Mouse (Mus musculus): ENCODE data around the gene Hist2h4.

The Hist2h4 gene

DNA sequence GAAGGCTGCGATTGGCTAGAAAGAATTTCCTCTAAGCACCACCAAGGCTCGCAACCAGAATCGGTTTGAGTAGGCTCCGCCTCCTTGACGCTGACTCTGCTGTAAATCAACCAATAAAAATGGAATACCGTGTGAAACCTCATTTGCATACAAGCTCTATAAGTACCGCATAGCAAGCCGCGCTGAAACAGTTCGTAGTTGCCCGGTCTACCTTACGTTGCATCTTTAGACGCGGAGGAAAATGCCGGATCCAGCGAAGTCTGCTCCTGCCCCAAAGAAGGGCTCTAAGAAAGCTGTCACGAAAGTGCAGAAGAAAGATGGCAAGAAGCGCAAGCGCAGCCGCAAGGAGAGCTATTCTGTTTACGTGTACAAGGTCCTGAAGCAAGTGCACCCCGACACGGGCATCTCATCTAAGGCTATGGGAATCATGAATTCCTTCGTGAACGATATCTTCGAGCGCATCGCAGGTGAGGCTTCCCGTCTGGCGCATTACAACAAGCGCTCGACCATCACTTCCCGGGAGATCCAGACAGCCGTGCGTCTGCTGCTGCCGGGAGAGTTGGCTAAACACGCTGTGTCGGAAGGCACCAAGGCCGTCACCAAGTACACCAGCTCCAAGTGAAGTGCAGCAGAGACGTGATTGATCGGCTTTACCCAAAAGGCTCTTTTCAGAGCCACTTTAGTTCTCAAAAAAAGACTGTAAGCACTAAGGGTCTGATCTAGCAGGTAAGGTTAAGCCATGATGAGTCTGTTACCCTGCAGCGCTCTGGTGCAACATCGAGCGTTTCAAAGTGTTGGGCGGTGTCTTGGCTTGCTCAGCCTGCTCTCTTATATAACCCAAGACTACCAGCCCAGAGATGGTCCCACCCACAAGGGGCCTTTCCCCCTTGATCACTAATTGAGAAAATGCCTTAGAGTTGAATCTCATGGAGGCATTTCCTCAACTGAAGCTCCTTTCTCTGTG is 6.7 kb upstream of the Hist2h4 start, which contains the start of gene Hist2h2bb:
TSS of gene Hist2h2bb (plus strand) at position 242 of the 964 bp plus-strand sequence.
- DNase-seq (ENCODE audit: extremely low spot score, low spot score): peak; percentile 92

DNA sequence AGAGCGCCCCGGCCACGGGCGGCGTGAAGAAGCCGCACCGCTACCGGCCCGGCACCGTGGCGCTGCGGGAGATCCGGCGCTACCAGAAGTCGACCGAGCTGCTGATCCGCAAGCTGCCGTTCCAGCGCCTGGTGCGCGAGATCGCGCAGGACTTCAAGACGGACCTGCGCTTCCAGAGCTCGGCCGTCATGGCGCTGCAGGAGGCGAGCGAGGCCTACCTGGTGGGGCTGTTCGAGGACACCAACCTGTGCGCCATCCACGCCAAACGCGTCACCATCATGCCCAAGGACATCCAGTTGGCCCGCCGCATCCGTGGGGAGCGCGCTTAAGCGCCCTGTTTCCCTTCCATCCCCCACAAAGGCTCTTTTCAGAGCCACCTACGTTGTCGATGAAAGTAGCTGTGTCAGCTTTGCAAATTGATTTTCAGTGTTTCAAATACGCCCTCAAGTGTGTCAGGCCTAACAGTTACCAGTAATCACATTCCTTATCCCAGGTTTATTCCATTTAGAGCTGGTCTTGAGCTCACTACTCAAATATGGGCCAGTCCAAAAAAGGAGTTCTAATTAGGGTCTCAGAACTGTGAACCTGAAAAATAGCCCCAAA is 5.8 kb upstream of the Hist2h4 start:
- peak; percentile 60 for DNase-seq (ENCODE audit: extremely low spot score, low spot score)

DNA sequence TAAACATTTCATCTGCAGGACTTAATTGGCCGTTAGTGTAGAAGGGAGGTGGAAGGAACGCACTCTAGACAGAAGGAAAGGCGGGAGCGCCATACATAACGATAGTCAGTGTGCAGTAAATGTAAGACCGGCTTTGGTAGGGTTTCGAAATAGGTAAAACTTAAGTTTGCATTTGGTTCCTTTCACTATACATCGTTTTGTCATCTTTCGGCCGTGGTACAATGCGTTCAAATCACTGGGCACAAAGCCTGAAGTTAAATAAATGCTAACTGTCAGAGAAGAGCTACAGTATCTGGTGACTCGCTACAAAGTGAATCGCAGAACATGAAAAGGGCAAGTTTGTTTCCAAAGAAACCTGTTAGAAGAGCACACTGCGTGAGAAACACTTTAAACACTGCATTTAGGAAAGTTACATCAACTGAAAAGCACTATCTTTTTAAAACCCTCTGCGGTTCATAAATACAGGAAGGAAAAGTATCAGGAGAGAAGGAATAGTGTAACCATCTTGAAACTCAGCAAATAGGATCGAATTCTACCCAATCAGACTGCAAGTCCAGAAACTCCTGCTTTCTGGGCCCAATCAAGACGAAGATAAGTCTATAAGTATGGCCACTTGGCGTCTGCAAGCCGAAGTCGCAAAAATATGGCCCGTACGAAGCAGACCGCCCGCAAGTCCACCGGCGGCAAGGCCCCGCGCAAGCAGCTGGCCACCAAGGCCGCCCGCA is 5.1 kb upstream of the Hist2h4 start, which contains the start of gene Hist2h3b:
TSS of gene Hist2h3b (plus strand) at position 604 of the 725 bp plus-strand sequence.
- peak; percentile 79 for DNase-seq (ENCODE audit: extremely low spot score, low spot score)

DNA sequence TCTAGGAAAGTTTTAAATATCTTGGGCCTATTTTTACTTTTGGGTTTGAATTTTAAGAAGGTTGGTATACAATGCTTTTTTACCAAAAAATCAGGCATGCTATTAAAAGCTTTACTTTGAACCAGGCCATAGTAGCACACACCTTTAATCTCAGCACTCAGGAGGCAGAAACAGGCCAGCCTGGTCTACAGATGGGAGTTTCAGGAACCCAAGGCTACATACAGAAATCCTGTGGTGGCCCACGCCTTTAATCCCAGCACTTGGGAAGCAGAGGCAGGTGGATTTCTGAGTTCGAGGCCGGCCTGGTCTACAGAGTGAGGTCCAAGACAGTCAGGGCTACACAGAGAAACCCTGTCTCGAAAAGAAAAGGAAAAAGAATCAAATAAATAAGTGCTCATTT is 4.4 kb upstream of the Hist2h4 start:
- DNase-seq (ENCODE audit: extremely low spot score, low spot score): no peak

DNA sequence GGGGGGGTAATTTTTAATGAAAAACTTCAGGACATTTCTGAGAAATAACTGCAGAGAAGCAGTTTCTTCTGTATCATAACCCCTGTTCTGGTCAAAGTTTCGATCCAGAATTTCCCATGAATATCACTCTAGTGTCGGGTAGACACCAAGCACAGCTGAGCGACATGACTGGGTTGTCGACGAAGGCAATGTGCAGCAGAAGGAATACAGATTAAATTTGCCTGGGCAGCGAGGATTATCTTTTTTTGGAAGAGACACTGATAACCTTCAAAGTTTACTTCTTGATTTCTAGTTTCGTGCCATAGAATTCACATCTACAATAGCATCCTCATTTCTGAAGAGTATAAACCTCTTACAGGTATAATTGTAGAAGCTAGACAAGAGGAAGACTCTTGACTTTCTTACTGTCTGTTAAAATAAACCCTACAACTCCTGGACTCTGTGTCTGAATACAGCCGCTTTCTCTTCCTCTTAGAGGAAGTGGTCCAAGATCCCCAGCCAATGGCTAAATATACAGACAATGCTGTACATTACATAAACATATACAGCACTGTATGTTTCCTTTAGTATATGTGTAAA is 3.1 kb upstream of the Hist2h4 start:
- DNase-seq (ENCODE audit: extremely low spot score, low spot score): no peak

DNA sequence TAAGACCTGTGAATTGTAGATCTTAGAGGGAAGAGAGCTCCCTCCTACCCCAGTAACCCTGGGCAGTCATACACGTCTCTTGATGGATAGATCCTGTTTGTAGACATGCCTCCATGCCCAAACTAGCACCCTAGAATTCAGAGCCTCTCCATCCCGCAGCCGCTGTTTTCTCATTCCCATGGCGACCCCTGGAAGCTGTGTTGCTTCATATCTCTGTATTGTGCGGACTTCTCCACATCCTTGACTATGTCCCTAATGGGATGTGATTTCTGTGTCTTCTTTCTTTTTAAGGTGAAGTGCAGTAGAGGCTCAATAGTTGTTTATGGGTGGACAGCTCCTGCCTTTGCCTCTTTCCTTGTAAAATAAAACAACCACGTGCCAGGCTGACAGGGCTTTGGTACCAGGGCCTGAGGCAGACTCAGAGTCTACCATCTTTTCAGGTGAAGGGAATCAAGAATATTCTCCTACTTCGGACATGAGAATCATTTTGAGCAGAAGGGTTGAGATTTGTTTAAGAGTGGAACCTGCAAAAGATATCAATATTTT is 1.4 kb upstream of the Hist2h4 start:
- DNase-seq (ENCODE audit: extremely low spot score, low spot score): no peak

DNA sequence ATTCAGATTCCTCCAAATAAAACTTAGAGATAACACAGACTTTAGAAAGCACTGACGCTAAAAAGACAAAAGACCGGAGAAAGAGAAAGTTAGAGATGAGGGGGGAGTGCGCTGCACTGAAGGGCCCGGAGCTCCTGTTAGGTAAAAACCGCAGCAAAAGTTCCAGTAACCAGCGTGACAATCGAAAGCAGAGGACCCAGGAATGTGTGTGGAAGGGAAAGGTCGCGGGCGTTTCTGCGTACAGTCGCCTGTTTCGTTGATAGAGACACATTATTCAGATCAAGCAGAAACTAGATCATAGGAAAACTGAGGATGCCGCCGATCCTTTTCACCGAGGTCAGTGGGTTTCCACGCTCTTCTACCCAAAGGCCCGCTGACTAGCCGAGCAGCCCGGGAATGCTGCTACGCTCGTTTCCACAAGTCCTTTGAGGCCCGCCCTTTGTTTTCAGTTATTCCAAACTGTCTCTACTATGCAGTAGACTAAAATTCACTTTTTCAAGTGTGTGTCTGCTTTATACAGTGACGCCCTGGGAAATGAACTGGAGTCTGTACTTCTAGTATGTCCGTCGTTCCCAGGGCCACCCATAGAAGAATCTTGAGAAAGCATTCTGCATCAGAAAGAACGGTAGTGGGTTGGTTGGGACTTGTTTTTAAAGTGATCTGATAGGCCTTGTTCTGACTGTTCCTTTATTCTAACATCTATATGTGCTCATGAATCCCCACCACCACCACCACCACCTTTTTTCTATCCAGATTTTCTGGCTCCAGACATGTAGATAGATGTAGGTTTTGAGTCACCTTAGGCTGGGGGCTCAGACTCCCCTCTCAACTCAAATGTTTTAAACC is 670 bp upstream of the Hist2h4 start:
- peak; percentile 68 for DNase-seq (ENCODE audit: extremely low spot score, low spot score)

DNA sequence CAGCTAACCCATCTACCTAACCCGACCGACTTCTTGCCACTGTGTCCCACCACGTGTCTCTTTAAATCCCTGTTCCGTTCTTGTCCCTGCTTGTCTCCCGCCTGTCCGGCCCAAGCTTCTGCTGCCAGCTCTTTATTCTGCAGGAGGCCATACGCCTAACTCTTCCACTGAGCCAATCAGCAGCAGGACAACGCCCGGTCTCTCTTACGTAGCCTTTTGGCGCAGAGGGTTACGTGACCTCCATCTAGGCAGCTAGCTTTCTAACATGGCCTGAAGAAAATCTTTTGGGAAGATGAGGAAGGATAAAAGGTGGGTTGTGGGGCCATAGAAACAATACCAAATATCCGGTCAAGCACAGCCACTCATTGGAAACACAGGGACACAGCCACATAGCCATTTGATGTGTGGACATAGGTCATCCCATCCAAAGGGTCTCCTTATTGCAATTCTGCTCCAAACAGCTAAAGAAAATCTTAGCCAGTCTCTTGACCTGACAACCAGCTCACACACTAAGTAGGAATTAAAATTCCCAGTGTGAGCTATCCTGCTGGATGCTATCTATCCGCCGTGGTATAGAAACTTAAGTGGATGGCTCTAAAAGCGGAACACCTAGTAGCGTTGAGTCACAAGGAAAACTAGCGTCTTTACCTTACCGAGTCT is 765 bp downstream of the Hist2h4 start:
- peak; percentile 81 for DNase-seq (ENCODE audit: extremely low spot score, low spot score)

DNA sequence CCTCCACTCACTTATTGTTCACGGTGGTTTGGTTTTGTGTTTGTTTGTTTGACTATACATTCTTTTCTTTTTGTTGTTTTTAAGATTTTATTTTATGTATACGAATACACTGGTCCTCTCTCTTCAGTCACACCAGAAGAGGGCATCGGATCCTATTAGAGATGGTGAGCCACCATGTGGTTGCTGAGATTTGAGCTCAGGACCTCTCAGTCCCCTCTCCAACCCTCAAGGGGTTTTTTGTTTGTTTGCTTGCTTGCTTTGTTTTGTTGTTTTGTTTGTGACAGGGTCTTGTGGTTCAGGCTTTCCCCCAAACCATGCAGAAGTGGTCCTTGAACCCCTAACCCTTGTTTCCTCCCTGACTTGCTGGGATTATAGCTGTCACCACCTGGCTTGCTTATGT is 1.5 kb downstream of the Hist2h4 start:
- DNase-seq (ENCODE audit: extremely low spot score, low spot score): no peak

DNA sequence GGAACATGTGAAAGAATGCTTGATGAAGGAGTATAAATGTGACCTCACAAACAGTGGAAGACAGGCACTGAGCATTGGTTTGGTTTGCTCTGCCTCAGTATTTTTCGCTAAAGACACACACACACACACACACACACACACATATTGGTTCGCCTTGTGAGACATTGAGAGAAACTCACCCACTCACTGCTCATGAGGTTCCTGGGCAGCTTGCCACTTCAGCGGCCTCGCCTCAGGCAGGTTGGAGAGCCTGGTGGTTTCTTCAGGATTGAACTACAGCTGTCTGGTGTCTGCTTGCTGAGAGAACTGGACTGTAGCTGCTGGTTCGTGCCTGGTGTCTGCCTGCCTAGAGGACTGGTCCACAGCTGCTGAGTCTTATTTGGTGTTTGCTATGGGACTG is 2.9 kb downstream of the Hist2h4 start:
- DNase-seq (ENCODE audit: extremely low spot score, low spot score): no peak

DNA sequence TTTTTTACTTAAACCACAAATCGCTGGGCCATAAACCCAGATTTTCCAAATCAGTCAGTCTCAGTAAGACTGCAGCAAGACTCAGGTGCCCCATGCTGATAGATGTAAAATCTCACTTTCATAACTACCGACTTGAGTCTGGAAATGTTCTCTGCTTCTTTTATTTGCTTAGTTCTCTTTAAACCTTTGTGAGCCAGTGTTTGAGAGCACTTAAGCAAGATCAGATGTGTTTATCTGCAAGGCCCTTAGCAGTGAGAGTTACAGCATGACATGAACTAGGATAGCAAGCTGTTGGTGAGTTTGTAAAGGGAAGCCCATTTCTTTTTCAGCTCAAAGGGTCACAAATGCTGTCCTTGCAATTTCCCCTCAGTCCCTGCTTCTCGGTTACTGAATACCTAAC is 5.9 kb downstream of the Hist2h4 start:
- DNase-seq (ENCODE audit: extremely low spot score, low spot score): no peak

DNA sequence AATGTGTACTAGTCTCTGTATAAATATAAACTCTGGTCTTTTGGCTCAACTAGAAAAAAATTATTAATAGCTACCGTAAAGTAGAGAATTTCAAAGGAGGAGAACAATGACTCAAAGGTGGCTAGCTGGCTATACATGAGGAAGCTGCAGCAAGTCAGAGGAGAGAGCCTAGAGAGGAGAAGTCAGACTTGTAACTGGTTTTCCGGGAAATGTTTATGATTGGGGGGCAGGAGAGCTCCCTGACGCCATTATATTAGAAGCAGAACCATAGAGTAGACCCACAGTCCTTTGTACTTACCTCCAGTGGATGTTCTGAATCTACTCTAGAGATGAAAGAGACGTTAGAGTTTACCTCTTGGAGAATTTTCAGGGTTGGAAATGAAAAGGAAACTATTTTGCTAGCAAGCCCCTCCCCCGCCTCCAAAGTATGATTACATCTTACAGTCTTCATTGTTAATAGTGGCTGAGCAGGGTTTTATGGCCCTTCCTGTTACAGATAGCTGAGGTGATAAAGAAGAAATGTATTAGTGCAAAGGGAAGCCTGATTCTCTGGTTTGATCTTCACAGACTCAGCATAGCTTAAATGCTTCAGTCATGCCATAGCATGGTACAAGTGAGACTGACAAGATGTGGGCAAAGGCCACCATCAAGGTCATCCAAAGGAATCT is 7.1 kb downstream of the Hist2h4 start:
- DNase-seq (ENCODE audit: extremely low spot score, low spot score): no peak

DNA sequence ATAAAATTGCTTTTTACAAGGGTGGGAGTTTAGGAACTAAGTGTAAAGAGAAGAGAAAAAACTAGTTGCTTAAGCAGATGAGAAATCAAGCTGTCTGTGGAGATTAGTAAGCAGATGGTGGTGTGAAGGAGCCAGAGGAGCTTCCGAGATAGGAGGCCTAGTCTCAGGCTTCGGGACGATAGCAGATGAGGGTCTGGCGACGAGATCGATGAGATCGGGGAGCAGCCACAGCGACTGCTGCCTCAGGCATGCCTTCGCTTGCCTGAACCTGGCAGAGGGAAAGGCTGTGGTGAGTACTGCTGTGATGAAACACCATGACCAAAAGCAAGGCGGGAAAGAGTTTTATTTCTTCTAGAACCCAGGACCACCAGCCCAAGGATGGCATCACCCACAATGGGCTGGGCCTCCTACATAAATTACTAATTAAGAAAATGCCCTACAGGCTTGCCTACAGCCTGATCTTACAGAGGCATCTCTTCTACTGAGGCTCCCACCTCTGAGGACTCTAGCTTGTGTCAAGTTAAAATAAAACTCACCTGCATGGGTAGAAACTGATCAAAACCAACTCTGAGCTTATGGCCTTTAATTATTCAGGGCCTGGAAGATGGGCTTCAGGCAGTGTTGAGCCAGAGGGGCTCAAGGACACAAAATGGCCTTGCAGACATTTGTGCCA is 8.3 kb downstream of the Hist2h4 start:
- no peak for DNase-seq (ENCODE audit: extremely low spot score, low spot score)

DNA sequence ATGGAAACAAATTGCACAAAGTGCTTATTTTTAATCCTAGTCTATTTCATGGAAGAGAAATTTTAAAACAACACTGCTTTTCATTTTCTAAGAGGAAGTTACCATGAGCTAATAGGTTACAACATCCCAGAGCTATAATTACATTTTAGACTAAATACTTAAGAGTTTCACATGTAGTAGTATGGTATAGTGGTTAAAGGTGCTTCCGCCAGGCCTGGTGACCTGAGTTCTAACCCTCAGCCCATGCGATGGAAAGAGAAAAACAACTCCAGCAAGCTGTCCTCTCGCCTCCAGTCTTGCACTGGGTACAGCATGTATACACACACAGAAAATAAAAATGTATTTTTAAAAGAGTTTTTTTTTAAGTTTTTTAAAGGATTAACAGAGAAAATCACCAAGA is 11.3 kb downstream of the Hist2h4 start:
- no peak for DNase-seq (ENCODE audit: extremely low spot score, low spot score)

DNA sequence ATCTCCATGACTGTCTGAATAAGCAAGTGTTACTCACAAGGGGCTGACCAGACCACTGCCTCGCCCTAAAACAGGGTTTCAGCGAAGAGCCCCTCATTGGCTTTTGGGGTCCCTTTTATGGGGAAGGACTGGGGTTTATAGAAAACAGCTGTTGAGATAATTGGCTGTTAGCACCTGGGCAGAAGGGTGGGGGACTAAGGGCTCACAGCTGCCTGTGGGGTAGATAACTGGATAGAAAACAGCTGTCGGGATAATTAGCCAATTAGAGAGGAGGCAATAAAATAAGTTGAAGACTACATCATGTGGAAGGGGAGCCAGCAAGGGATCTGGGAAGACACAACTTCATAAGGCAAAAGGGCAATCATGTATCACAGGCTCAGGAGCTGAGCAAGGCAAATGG is 12.2 kb downstream of the Hist2h4 start:
- DNase-seq (ENCODE audit: extremely low spot score, low spot score): no peak

DNA sequence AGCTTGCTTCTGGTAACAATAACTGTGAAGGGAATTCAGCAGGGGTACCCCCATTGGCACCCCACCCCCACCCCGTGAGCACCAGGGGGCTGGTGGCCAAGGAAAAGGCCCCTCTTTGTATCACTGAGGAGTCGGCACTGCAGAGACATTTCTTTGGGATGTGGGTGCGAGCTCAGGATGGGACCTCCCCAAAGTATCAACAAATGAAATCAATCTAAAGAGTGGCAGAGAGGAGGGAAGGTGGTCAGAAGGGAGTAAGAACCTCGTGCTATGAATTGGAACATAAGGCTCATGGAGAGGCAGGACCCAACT is 14.1 kb downstream of the Hist2h4 start:
- no peak for DNase-seq (ENCODE audit: extremely low spot score, low spot score)

DNA sequence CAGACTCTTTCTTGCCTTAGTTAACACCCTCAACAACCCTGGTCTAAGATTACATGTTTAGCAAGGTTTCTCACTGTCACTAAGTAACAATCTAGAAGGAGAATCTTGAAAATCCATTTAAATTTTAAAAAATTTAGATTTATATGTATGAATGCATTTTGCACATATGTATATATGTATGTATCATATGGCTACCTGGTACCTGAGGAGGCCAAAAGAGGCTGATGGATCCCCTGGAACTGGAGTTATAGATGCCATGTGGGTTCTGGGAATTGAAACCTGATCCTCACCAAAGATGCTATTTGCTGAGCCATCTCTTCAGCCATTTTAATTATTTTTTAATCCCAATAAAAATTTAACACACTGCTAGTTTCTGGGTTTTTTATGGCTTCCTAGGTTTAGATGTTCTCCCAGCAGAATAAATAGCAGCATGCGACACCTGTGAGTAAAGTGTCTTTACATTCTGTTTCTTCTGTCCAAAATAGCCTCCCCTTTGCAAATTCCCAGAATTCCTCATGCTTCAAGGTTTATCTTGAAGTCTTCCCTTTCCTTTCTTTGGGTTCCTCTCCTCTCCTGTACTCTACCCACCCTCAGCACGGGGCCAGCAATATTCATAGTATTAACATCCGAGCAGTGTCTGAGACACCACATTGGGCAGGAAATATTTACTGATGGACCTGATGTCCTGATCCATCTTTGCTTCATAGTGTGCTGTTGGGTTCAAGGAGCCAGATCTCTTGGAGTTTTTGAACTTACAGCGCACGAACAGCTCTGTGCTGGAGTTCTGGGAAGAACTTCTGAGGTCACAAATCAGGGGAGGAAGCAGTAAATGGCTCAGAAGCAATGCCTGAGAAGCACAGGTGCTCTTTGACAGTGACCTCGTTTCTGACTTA is 14.7 kb downstream of the Hist2h4 start:
- no peak for DNase-seq (ENCODE audit: extremely low spot score, low spot score)

All from neural tube, embryonic 10.5 days (tissue).